Mouse (Mus musculus) stomach, postnatal 0 days (tissue): ENCODE measurements around the gene Jak2.

Experiments
- CTCF ChIP-seq: IDR thresholded peaks from 2 replicates; pipeline ENCODE4 v1.5.1; 2016; ENCODE audit warnings: antibody characterized with exemption, low read depth, mild to moderate bottlenecking, moderate library complexity
- EP300 ChIP-seq: optimal IDR thresholded peaks from 2 replicates; pipeline ENCODE3; 2016; ENCODE audit warnings: antibody characterized with exemption

- TF ChIP-seq EP300 (no peak), CTCF (no peak)
Measured at GRCm38 (mm10) chr19:29241581-29241980, 10.0 kb upstream of the Jak2 start.
